Mouse (Mus musculus): ENCODE measurements around the gene Angptl2. TPM values are rescaled to one million over a fixed set of nuclear protein-coding genes. Genes with fewer than 3 reads are reported as not detected.

Gene Angptl2
- total RNA-seq, 1 experiment, result 5.1 TPM

GRCm38 (mm10) chr2:33183321-33183720 is 32.5 kb upstream of the Angptl2 start:
- Histone ChIP-seq H3K4me3 (ENCODE audit: insufficient read depth in 1 of 2, low read depth in 1 of 2, low read length in 2 of 2, poor library complexity in 1 of 2, severe bottlenecking in 1 of 2) (no peak overlapping the region), H3K9me3 (ENCODE audit: control insufficient read depth, insufficient read depth, low read depth, low read length) (no peaks in the 10 kb centered on the region), H3K9ac (ENCODE audit: insufficient read depth, low read depth, low read length, poor library complexity, severe bottlenecking) (no peak overlapping the region), H3K27ac (ENCODE audit: insufficient read depth, low read depth, low read length, poor library complexity, severe bottlenecking) (no peak overlapping the region), H3K36me3 (ENCODE audit: control insufficient read depth, insufficient read depth, low read length, poor library complexity, severe bottlenecking) (no peaks in the 10 kb centered on the region), H3K4me1 (ENCODE audit: control insufficient read depth in 2 of 2, insufficient read depth in 2 of 2, low read length in 2 of 2, poor library complexity in 1 of 2) (peaks cover 0 to 8% of the 10 kb centered on the region in 2 experiments; a peak in 2 of 4 replicates)
- in situ Hi-C loops (cut with MboI; ENCODE audit: low sequenced_read_pairs in 2 of 2, unreplicated experiment in 2 of 2), result no loop called here
- no peak for TF ChIP-seq ZNF384 (IDR thresholded peaks at IDR 0.05; ENCODE audit: low read depth, low read length)
- TF ChIP-seq ZC3H11A (IDR thresholded peaks at IDR 0.05; ENCODE audit: borderline replicate concordance, low read depth, low read length), result no peak
- TF ChIP-seq MAFK (IDR thresholded peaks at IDR 0.05; ENCODE audit: insufficient read depth, low read depth, low read length), result no peak
- no peak for TF ChIP-seq CHD2 (IDR thresholded peaks at IDR 0.05; ENCODE audit: low read depth, low read length)
- no peak for TF ChIP-seq HCFC1 (IDR thresholded peaks at IDR 0.05; ENCODE audit: borderline replicate concordance, insufficient read depth, low read length)
- DNase-seq (ENCODE audit: low read depth, low spot score), result no peak

- Histone ChIP-seq H3K4me1 (ENCODE audit: control insufficient read depth in 2 of 2, insufficient read depth in 2 of 2, low read length in 2 of 2, poor library complexity in 1 of 2) (peaks cover 0 to 2% of the 10 kb centered on the region in 2 experiments; a peak in 1 of 4 replicates), H3K4me3 (ENCODE audit: insufficient read depth in 1 of 2, low read depth in 1 of 2, low read length in 2 of 2, poor library complexity in 1 of 2, severe bottlenecking in 1 of 2) (no peak overlapping the region), H3K27ac (ENCODE audit: insufficient read depth, low read depth, low read length, poor library complexity, severe bottlenecking) (no peak overlapping the region), H3K9me3 (ENCODE audit: control insufficient read depth, insufficient read depth, low read depth, low read length) (no peaks in the 10 kb centered on the region), H3K36me3 (ENCODE audit: control insufficient read depth, insufficient read depth, low read length, poor library complexity, severe bottlenecking) (no peaks in the 10 kb centered on the region), H3K9ac (ENCODE audit: insufficient read depth, low read depth, low read length, poor library complexity, severe bottlenecking) (no peak overlapping the region)
- in situ Hi-C loops (cut with MboI; ENCODE audit: low sequenced_read_pairs in 2 of 2, unreplicated experiment in 2 of 2), result no loop called here
- DNase-seq (ENCODE audit: low read depth, low spot score), result no peak
- TF ChIP-seq ZC3H11A (IDR thresholded peaks at IDR 0.05; ENCODE audit: borderline replicate concordance, low read depth, low read length) (no peak), ZNF384 (IDR thresholded peaks at IDR 0.05; ENCODE audit: low read depth, low read length) (no peak), HCFC1 (IDR thresholded peaks at IDR 0.05; ENCODE audit: borderline replicate concordance, insufficient read depth, low read length) (no peak), CHD2 (IDR thresholded peaks at IDR 0.05; ENCODE audit: low read depth, low read length) (no peak), MAFK (IDR thresholded peaks at IDR 0.05; ENCODE audit: insufficient read depth, low read depth, low read length) (no peak)
Observed at GRCm38 (mm10) chr2:33184641-33185040, 31.2 kb upstream of the Angptl2 start.

GRCm38 (mm10) chr2:33185258-33185657 is 30.6 kb upstream of the Angptl2 start:
- H3K27ac ChIP-seq (ENCODE audit: insufficient read depth, low read depth, low read length, poor library complexity, severe bottlenecking), result no peak overlapping the region
- no peak overlapping the region for H3K4me3 ChIP-seq (ENCODE audit: insufficient read depth in 1 of 2, low read depth in 1 of 2, low read length in 2 of 2, poor library complexity in 1 of 2, severe bottlenecking in 1 of 2)
- no peak for TF ChIP-seq CHD2 (IDR thresholded peaks at IDR 0.05; ENCODE audit: low read depth, low read length)
- TF ChIP-seq ZC3H11A (IDR thresholded peaks at IDR 0.05; ENCODE audit: borderline replicate concordance, low read depth, low read length), result no peak
- TF ChIP-seq HCFC1 (IDR thresholded peaks at IDR 0.05; ENCODE audit: borderline replicate concordance, insufficient read depth, low read length), result no peak
- TF ChIP-seq MAFK (IDR thresholded peaks at IDR 0.05; ENCODE audit: insufficient read depth, low read depth, low read length), result no peak
- TF ChIP-seq ZNF384 (IDR thresholded peaks at IDR 0.05; ENCODE audit: low read depth, low read length), result no peak
- DNase-seq (ENCODE audit: low read depth, low spot score), result peak; percentile 35
- H3K9me3 ChIP-seq (ENCODE audit: control insufficient read depth, insufficient read depth, low read depth, low read length), result no peaks in the 10 kb centered on the region
- H3K4me1 ChIP-seq (ENCODE audit: control insufficient read depth in 2 of 2, insufficient read depth in 2 of 2, low read length in 2 of 2, poor library complexity in 1 of 2), result no peaks in the 10 kb centered on the region
- in situ Hi-C loops (cut with MboI; ENCODE audit: low sequenced_read_pairs in 2 of 2, unreplicated experiment in 2 of 2), result no loop called here
- no peaks in the 10 kb centered on the region for H3K36me3 ChIP-seq (ENCODE audit: control insufficient read depth, insufficient read depth, low read length, poor library complexity, severe bottlenecking)
- no peak overlapping the region for H3K9ac ChIP-seq (ENCODE audit: insufficient read depth, low read depth, low read length, poor library complexity, severe bottlenecking)

GRCm38 (mm10) chr2:33186505-33186904 is 29.4 kb upstream of the Angptl2 start:
- H3K4me1 ChIP-seq (ENCODE audit: control insufficient read depth in 2 of 2, insufficient read depth in 2 of 2, low read length in 2 of 2, poor library complexity in 1 of 2), result no peaks in the 10 kb centered on the region
- TF ChIP-seq HCFC1 (IDR thresholded peaks at IDR 0.05; ENCODE audit: borderline replicate concordance, insufficient read depth, low read length) (no peak), CHD2 (IDR thresholded peaks at IDR 0.05; ENCODE audit: low read depth, low read length) (no peak), ZNF384 (IDR thresholded peaks at IDR 0.05; ENCODE audit: low read depth, low read length) (no peak), MAFK (IDR thresholded peaks at IDR 0.05; ENCODE audit: insufficient read depth, low read depth, low read length) (no peak), ZC3H11A (IDR thresholded peaks at IDR 0.05; ENCODE audit: borderline replicate concordance, low read depth, low read length) (no peak)
- H3K9me3 ChIP-seq (ENCODE audit: control insufficient read depth, insufficient read depth, low read depth, low read length), result no peaks in the 10 kb centered on the region
- H3K36me3 ChIP-seq (ENCODE audit: control insufficient read depth, insufficient read depth, low read length, poor library complexity, severe bottlenecking), result no peaks in the 10 kb centered on the region
- no peak overlapping the region for H3K9ac ChIP-seq (ENCODE audit: insufficient read depth, low read depth, low read length, poor library complexity, severe bottlenecking)
- in situ Hi-C loops (cut with MboI; ENCODE audit: low sequenced_read_pairs in 2 of 2, unreplicated experiment in 2 of 2), result no loop called here
- H3K27ac ChIP-seq (ENCODE audit: insufficient read depth, low read depth, low read length, poor library complexity, severe bottlenecking), result no peak overlapping the region
- DNase-seq (ENCODE audit: low read depth, low spot score), result no peak
- no peak overlapping the region for H3K4me3 ChIP-seq (ENCODE audit: insufficient read depth in 1 of 2, low read depth in 1 of 2, low read length in 2 of 2, poor library complexity in 1 of 2, severe bottlenecking in 1 of 2)

- Histone ChIP-seq H3K4me1 (ENCODE audit: control insufficient read depth in 2 of 2, insufficient read depth in 2 of 2, low read length in 2 of 2, poor library complexity in 1 of 2) (no peaks in the 10 kb centered on the region), H3K9me3 (ENCODE audit: control insufficient read depth, insufficient read depth, low read depth, low read length) (no peaks in the 10 kb centered on the region), H3K27ac (ENCODE audit: insufficient read depth, low read depth, low read length, poor library complexity, severe bottlenecking) (no peak overlapping the region), H3K4me3 (ENCODE audit: insufficient read depth in 1 of 2, low read depth in 1 of 2, low read length in 2 of 2, poor library complexity in 1 of 2, severe bottlenecking in 1 of 2) (no peak overlapping the region), H3K9ac (ENCODE audit: insufficient read depth, low read depth, low read length, poor library complexity, severe bottlenecking) (no peak overlapping the region), H3K36me3 (ENCODE audit: control insufficient read depth, insufficient read depth, low read length, poor library complexity, severe bottlenecking) (no peaks in the 10 kb centered on the region)
- in situ Hi-C loops (cut with MboI; ENCODE audit: low sequenced_read_pairs in 2 of 2, unreplicated experiment in 2 of 2), result no loop called here
- TF ChIP-seq ZC3H11A (IDR thresholded peaks at IDR 0.05; ENCODE audit: borderline replicate concordance, low read depth, low read length), result no peak
- no peak for TF ChIP-seq CHD2 (IDR thresholded peaks at IDR 0.05; ENCODE audit: low read depth, low read length)
- no peak for TF ChIP-seq HCFC1 (IDR thresholded peaks at IDR 0.05; ENCODE audit: borderline replicate concordance, insufficient read depth, low read length)
- TF ChIP-seq MAFK (IDR thresholded peaks at IDR 0.05; ENCODE audit: insufficient read depth, low read depth, low read length), result no peak
- no peak for TF ChIP-seq ZNF384 (IDR thresholded peaks at IDR 0.05; ENCODE audit: low read depth, low read length)
- DNase-seq (ENCODE audit: low read depth, low spot score), result no peak
Observed at GRCm38 (mm10) chr2:33187874-33188273, 28.0 kb upstream of the Angptl2 start.

All from ES-E14 (cell line).